Mouse (Mus musculus): ENCODE measurements around the gene Itpka.

DNA sequence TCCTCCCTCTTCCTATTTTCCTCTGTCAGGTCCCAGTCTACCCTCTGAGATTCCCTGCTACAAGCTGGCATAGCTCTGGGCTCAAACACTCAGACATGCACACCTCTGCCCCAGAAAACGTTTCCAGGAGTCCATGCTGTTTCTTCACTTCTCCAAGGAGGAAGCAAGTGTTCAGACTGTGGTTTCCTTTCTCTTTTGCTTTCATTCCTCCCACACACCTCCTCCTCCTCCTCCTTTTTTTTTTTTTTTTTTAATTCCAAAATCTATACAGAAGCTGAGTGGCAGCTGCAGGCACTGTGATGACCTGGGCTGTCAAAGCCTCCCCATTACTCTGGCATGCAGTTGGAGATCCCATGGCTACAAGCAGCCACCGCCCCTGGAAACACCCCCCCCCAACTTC, 1.6 kb upstream of the Itpka start:
- TF ChIP-seq CTCF (IDR thresholded peaks at IDR 0.05; ENCODE audit: insufficient read depth, low read depth, low read length) (no peak), POLR2A (IDR thresholded peaks at IDR 0.05; ENCODE audit: insufficient read depth, low read depth, low read length) (no peak)
